Comparison of ENCODE assay signal across 1 mouse cellular context in the genomic region with DNA sequence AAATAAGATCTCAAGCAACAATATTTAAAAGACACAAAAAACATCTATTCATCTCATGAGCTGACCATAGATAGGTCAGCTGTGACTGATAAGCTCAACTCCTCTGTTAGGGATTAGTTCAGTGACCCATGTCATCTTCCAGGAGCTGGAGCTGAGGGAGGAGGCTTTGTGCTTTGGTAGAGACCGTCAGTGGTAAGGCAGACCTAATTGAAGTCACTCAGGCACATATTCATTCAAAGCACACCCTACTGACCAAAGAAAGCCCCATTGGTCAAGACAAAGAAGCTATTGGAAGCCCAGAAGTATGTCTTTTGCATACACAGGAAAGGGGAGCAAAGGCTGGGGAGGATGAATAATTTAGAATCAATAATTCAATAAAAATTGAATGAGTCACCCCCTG.
TF ChIP-seq lines count a peak whose summit lies in the region.

No protein-coding gene starts in this region.

TF ChIP-seq in MEL, 35 proteins besides CTCF, POLR2A, EP300 and RAD21 (continued from another document):
- TF ChIP-seq TCF12 (IDR thresholded peaks at IDR 0.05; ENCODE audit: low read depth, low read length) (no peak), NELFE (IDR thresholded peaks at IDR 0.05; ENCODE audit: low read depth, low read length) (no peak), GABPA (IDR thresholded peaks at IDR 0.05; ENCODE audit: low read depth, low read length) (no peak), ETS1 (IDR thresholded peaks at IDR 0.05; ENCODE audit: low read depth, low read length) (no peak), TAL1 (IDR thresholded peaks at IDR 0.05; ENCODE audit: low read length) (no peak), USF2 (IDR thresholded peaks at IDR 0.05; ENCODE audit: borderline replicate concordance in 1 of 2, insufficient read depth in 1 of 2, low read depth in 1 of 2, low read length in 2 of 2) (no peak), TBP (IDR thresholded peaks at IDR 0.05; ENCODE audit: low read depth, low read length) (no peak), ZNF384 (IDR thresholded peaks at IDR 0.05; ENCODE audit: low read depth, low read length) (no peak), MYC (IDR thresholded peaks at IDR 0.05; ENCODE audit: low read depth, low read length) (no peak), MXI1 (IDR thresholded peaks at IDR 0.05; ENCODE audit: low read depth, low read length) (no peak), KAT2A (conservative IDR thresholded peaks at IDR 0.05; ENCODE audit: low read depth, low read length) (no peak), MAZ (IDR thresholded peaks at IDR 0.05; ENCODE audit: low read depth, low read length) (no peak), CHD1 (IDR thresholded peaks at IDR 0.05; ENCODE audit: low read depth, low read length) (no peak)
